Mouse (Mus musculus) thymus, postnatal 10 days (tissue): ENCODE measurements around the gene Bicdl1.
"Not testable (repeated sequence)": the region's sequence is repeated elsewhere in the genome, so short reads cannot be mapped to it uniquely, and the experiment has no call there.

ENCODE experiments used
- DNase-seq, 2 experiments: peaks; one replicate each; pipeline ENCODE4 v3.0.0; 2021; ENCODE audit warnings: low spot score in 2 of 2

The Bicdl1 gene

DNA sequence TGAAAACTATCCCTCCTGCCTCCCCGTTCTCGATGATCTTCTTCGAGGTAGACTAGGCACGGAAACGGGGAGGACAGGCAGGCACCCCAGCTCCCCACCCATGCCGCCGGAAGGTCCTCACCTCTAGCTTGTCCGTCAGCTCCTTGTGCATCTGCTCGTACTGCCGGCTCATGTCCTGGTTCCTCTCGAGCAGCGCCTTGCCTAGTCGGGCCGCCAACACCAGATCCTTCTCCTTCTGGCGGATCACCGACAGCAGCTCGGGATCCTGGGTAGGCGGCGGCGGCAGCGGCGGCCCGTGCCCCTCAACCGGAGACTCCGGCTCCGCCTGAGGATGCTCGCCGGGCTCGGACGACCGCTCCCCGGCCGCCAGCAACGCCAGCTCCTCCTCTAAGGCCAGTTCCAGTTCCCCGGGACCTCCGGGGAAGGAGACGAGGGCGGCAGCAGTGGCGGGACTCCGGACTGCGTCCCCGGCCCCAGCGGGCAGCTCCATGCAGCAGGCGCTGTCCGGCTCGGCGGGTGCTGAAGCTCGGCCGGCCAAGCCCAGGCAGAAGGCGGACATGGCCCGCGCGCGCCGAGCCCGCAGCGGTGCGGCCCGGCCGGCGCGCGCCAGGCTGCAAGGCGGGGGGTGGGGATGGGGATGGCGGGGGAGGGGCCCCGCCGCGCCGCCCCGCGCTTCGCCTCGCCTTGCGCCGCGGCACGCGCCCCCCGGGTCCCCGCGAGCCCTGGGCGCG, at the start of gene Bicdl1:
Gene Bicdl1, minus strand, starts transcription at position 621 of the 731 bp plus-strand sequence.
- DNase-seq: peak; percentile 48 to 70

GRCm38 (mm10) chr5:115776911-115777310, 45.5 kb upstream of the Bicdl1 start:
- DNase-seq: no peak

DNA sequence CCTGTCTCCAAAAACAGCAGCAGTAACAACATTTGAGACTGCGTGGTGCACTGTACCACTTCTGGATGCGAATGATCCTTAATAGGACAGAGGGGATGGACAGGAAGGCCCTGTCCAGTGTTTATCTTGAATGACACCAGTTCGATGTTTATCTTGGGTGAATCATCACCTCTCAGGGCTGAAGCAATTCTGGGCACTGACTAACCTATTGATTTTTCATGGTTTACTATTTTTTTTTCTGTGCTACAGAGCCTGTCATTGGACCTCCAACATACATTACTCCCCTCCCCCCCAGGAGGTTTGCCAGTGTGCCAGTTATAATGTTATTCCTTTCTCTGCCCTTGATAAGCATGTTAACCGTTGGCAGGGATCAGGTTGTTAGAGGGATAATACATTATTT, 43.9 kb upstream of the Bicdl1 start:
- DNase-seq: no peak

DNA sequence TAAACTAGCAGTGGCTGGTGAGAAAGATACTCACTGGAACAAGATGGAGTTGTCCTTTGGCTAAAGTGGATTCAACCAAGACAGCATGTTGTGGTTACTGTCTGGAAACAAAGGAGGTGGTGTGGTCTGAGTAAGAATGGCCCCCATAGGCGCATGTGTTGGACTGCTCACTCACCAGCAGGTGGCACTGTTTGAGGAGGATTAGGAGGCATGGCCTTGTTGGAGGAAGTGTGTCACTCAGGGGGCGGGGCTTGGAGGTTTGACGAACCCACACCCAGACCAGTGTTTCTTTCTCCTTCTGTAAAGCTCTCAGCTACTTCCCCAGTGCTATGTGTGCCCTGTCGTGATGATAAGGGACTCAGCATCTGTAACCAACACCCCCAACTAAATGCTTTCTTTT, 38.6 kb upstream of the Bicdl1 start:
- DNase-seq: no peak

DNA sequence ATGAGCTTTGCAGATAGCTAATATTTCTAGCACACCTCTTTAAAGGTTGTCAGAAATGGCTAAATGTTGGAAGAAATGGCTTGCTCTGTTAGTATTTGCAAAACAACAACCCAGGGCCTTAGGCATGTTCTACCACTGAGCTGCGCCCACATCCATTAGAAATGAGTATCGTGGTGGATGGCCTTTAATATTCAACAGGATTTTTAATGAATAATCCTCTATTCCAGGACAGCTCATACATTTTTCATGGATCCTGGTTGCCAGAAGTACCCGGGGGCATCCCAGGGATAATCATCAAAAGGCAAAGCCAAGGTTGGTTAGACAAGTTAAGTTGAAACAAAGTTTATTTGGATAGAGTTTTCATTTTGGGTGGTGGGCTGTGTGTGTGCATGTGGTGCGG, 37.7 kb upstream of the Bicdl1 start:
- no peak for DNase-seq

DNA sequence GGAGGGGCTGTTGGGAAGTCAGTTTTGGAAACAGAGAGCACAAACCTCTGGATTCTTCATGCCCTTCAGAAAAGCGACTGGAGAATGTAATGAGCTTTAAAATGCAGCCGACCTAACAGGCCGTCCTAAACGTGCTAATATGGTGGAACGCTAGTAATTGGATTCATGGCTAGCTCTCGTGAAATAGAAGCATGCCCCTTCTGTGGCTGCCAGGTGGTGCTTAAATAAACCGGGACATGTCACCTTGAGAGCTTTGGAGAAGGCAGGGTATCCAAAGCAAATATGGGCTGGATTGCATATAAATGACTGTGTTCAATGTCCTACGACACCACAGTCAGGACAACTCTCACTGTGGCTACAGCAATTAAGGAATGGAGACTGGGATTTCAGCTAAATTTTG, 35.4 kb upstream of the Bicdl1 start:
- DNase-seq: no peak

- no peak for DNase-seq
Observed at GRCm38 (mm10) chr5:115763981-115764380, 32.6 kb upstream of the Bicdl1 start.

DNA sequence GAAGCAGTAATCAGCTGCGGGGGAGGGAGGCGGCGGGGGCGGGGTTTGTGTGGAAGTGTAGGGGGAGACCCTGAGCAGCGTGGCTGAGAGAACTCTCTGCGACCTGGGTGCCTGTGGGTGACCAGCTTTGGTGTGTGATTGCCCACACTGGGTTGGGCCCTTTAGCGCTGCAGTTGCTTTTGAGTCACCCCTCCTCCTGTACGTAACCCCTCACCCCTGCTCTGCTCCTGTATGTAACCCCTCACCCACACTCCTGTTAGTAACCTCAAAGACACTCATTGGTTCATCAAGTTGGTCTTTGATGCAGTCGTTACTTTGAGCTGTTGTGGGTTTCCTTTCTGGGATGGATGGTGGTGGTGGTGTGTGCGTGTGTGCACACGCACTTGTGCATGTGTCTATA, 29.5 kb upstream of the Bicdl1 start:
- DNase-seq: peak; percentile 66 to 68

- no peak for DNase-seq
Observed at GRCm38 (mm10) chr5:115758431-115759180, 27.2 kb upstream of the Bicdl1 start.

GRCm38 (mm10) chr5:115757516-115757915, 26.1 kb upstream of the Bicdl1 start:
- no peak for DNase-seq

GRCm38 (mm10) chr5:115755501-115755900, 24.1 kb upstream of the Bicdl1 start:
- DNase-seq: no peak

DNA sequence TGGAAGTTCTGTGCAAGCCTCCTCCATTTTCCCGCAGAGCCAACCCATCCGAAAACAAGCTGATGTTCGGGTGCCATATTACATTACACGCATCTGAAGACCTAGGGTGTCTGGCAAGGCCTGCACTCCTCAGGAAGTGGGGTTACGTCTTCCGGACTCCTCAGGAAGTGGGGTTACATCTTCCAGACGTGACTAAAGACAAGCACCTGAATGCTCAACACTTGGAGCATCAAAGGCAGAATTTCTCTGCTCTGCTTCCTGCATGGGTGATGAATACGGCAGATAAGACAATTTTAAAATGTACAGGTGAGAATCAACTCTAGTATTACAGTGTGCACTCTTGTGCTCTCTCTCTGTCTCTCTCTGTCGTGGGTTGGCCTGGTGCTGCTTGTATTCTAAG, 23.4 kb upstream of the Bicdl1 start:
- peak; percentile 71 to 77 for DNase-seq

GRCm38 (mm10) chr5:115752883-115753282, 21.5 kb upstream of the Bicdl1 start:
- no peak for DNase-seq

- DNase-seq: not testable (repeated sequence)
Observed at GRCm38 (mm10) chr5:115751916-115752315, 20.5 kb upstream of the Bicdl1 start.

- DNase-seq: no peak
Observed at GRCm38 (mm10) chr5:115748316-115748715, 16.9 kb upstream of the Bicdl1 start.

DNA sequence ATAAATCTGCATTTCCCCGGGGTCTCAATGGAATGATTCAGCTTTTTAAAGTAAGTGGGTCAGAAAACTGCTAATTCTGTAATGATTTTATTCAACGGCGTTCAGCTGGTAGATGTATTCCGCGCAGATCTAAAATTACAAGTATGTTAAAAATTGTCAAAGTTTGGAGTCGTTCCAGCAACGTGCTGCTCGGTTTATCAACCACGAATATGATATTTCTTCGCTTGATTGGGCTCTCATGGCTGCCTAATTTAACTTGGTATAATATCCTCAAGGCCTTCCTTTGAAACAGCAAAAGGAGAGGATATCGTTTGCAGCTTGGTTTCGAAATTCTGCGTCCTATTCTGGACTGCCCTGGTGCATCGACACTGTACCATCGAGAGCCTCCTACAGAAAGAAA, 13.9 kb upstream of the Bicdl1 start:
- no peak for DNase-seq

- DNase-seq: no peak
Observed at GRCm38 (mm10) chr5:115738032-115738431, 6.6 kb upstream of the Bicdl1 start.

DNA sequence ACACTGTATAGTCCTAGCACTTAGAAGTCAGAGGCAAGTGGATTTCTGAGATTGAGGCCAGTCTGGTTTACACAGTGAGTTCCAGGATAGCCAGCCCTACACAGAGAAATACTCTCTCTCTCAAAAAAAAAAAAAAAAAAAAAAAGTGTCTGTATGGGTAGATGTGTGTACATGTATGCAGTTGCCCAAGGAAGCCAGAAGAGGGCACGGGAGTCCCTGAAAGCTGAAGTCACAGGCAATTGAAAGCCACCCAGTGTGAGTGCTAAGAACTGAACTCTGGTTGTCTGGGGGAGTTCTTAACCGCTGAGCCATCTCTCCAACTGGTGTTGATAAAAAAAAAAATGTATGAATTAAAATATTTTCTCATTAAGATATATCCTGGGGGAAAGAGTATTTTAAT, 3.1 kb upstream of the Bicdl1 start:
- no peak for DNase-seq

- DNase-seq: peak in 1 of 2 experiments; percentile 81
Observed at GRCm38 (mm10) chr5:115732849-115733216, 1.4 kb upstream of the Bicdl1 start.

DNA sequence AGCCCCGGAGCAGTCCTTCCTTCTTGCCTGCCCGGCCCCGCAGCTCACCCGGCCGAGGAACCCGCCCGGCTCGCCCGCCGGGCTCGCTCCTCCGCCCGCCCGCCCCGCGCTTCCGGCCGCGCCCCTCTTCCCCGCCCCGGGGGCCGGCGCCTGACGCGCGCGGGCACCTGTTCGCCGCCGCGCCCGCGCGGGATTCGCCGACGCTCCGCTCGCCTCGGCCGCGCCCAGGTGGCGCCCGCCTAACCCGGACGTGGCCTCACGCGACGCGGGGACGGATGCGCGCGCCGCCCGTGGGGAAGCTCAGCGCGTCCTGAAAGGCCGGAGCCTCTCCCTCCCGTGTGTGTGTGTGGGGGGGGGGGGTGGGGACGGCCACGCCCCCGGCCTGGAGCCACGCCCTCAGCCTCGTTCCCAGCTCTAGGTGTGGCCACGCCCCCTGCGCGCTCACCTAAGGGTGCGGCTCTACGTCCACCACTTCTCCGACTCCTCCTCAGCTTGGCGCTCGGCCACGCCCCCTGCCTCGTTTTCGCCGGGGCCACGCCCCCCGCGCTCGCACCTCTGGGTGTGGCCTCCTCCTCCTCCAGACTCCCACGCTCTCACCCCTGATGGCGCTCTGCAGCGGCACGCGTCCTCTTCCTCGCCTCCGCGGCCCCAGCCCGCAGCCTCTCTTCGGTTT, 891 bp upstream of the Bicdl1 start:
- peak; percentile 100 for DNase-seq

DNA sequence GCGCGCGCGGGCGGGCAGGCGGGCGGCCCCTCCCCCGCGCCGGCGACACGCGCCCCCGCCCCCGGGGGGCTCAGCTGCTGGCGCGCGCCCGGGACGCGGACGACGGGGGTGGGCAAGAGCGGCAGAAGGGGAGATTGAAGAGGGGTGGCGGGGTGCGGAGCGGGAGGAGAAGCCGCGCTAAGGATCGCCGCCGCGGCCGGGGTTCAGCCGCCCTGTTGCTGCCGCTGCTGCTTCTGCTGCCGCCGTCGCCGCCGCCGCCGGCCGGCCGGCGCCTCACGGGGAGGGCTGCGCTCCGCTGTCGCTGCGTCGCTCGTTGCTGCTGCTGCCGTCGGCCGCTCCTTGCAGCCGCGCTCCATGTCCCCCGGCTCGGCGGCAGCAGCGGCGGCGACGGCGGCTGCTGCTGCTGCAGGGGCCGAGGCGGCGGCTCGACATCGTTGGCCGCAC, 333 bp upstream of the Bicdl1 start:
- DNase-seq: peak in 1 of 2 experiments; percentile 42

DNA sequence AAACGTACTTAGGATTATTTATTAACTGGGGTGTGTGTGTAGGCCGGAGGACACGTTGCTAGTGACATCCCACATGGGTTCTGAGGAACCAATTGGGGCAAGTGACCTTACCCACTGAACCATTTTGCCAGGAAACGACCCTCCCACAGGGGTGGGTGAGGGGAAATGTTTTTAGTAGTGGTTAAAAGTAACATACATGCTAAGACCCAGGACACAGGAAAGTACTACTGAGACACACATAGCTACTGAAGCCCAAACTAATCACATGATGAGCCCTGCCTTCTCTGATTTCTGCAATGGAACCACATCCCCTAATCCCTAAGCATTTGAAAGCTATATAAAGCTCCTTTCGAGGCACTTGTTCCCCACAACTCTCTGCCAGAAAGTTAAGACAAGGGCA, 1.1 kb downstream of the Bicdl1 start:
- DNase-seq: no peak

DNA sequence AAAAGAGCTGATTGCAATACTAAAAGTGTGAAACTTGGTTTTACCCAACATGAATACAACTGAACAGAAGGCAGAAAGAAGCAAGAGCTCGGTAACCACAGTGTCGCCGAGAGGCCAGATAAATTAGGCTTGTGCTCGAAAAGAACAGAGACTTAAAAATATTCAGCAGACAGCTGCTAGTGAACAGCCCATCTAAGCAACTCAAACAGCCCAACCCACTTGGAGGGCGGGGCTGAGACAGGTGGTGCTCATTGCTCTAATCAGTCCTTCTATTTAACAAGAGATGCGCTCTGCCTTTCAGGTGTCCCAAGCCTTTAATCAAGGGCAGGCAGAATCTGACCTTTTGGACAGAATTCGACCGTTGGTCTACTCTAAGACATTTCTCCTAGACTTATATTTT, 4.8 kb downstream of the Bicdl1 start:
- no peak for DNase-seq
